Mouse (Mus musculus) cerebellum, adult 11 months (tissue): ENCODE data around the gene Klf12.

Experiments
- DNase-seq: peaks from one replicate; pipeline ENCODE4 v3.0.0; 2022

Klf12 gene

GRCm38 (mm10) chr14:100231384-100231783, 53.1 kb downstream of the Klf12 start:
- no peak for DNase-seq

GRCm38 (mm10) chr14:100228120-100228519, 56.4 kb downstream of the Klf12 start:
- no peak for DNase-seq

GRCm38 (mm10) chr14:100227717-100228116, 56.8 kb downstream of the Klf12 start:
- no peak for DNase-seq

GRCm38 (mm10) chr14:100224151-100224550, 60.3 kb downstream of the Klf12 start:
- no peak for DNase-seq

GRCm38 (mm10) chr14:100222260-100222659, 62.2 kb downstream of the Klf12 start:
- DNase-seq = no peak

- no peak for DNase-seq
These were observed 69.2 kb downstream of the Klf12 start for GRCm38 (mm10) chr14:100215213-100215785.

GRCm38 (mm10) chr14:100213066-100213465, 71.4 kb downstream of the Klf12 start:
- no peak for DNase-seq

- DNase-seq = no peak
These were observed 72.7 kb downstream of the Klf12 start for GRCm38 (mm10) chr14:100211826-100212117.

- DNase-seq = peak; percentile 62
These were observed 73.2 kb downstream of the Klf12 start for GRCm38 (mm10) chr14:100211036-100211825.

- no peak for DNase-seq
These were observed 74.6 kb downstream of the Klf12 start for GRCm38 (mm10) chr14:100209814-100210419.

GRCm38 (mm10) chr14:100207081-100207480, 77.4 kb downstream of the Klf12 start:
- no peak for DNase-seq

- DNase-seq = no peak
These were observed 78.3 kb downstream of the Klf12 start for GRCm38 (mm10) chr14:100206207-100206606.

- DNase-seq = no peak
These were observed 84.3 kb downstream of the Klf12 start for GRCm38 (mm10) chr14:100200058-100200688.

- DNase-seq = no peak
These were observed 85.8 kb downstream of the Klf12 start for GRCm38 (mm10) chr14:100198636-100199035.

- no peak for DNase-seq
These were observed 87.3 kb downstream of the Klf12 start for GRCm38 (mm10) chr14:100197199-100197598.

- no peak for DNase-seq
These were observed 94.8 kb downstream of the Klf12 start for GRCm38 (mm10) chr14:100189490-100190197.

GRCm38 (mm10) chr14:100187372-100187771, 97.1 kb downstream of the Klf12 start:
- no peak for DNase-seq

- no peak for DNase-seq
These were observed 106.7 kb downstream of the Klf12 start for GRCm38 (mm10) chr14:100177796-100178195.

- no peak for DNase-seq
These were observed 119.4 kb downstream of the Klf12 start for GRCm38 (mm10) chr14:100165075-100165474.

GRCm38 (mm10) chr14:100156639-100157038, 127.8 kb downstream of the Klf12 start:
- DNase-seq = no peak

GRCm38 (mm10) chr14:100147666-100148065, 136.8 kb downstream of the Klf12 start:
- DNase-seq = no peak

- DNase-seq = no peak
These were observed 144.1 kb downstream of the Klf12 start for GRCm38 (mm10) chr14:100140370-100140769.

- no peak for DNase-seq
These were observed 150.2 kb downstream of the Klf12 start for GRCm38 (mm10) chr14:100134304-100134703.
